Comparison of ENCODE assay signal across 13 mouse cellular contexts in genomic region chr4:105549744-105550440, GRCm38 (mm10).
DNase-seq lines count a peak whose midpoint lies in the region; ATAC-seq and TF ChIP-seq lines count a peak whose summit lies in the region.
"Had no signal": no experiment of that assay in that cellular context is flagged by ENCODE, and none has a peak within 500 bp of the region (broad histone marks: within the 10 kb centered on the region; RNA-seq: fewer than 3 reads in every experiment).

No protein-coding gene starts in this region.

- H3K9ac ChIP-seq in lung, embryonic 16.5 days (ENCODE audit: low read length) = no peak overlapping the region
- H3K9ac ChIP-seq in heart, postnatal 0 days (replicated peaks; ENCODE audit: low read depth, low read length) = no peak overlapping the region
- no peak overlapping the region for H3K9ac ChIP-seq in limb, embryonic 14.5 days (ENCODE audit: low read depth, low read length, severe bottlenecking)
- H3K9ac ChIP-seq: forebrain, embryonic 13.5 days; intestine, embryonic 15.5 days had no signal

- H3K27ac ChIP-seq in gastrocnemius, adult 2 months = peak overlapping the region; percentile 9; the same call in 1 of the 2 replicates
- H3K27ac ChIP-seq in lung, embryonic 16.5 days (ENCODE audit: low read length) = peak overlapping the region; percentile 54; the same call in 1 of the 2 replicates
- peak overlapping the region; percentile 66 for H3K27ac ChIP-seq in heart, postnatal 0 days (ENCODE audit: low read depth)
- H3K27ac ChIP-seq in limb, embryonic 14.5 days (replicated peaks; ENCODE audit: low read depth, low read length) = peak overlapping the region; percentile 38; the same call in 1 of the 2 replicates
- H3K27ac ChIP-seq: forebrain, embryonic 13.5 days; intestine, embryonic 15.5 days; left cerebral cortex, adult 2 months had no signal

- H3K4me2 ChIP-seq in lung, embryonic 16.5 days (ENCODE audit: low read depth, low read length) = no peak overlapping the region
- H3K4me2 ChIP-seq in heart, postnatal 0 days (ENCODE audit: low read depth, low read length) = no peak overlapping the region
- H3K4me2 ChIP-seq in limb, embryonic 14.5 days (replicated peaks; ENCODE audit: low read depth, low read length, severe bottlenecking) = no peak overlapping the region
- H3K4me2 ChIP-seq: forebrain, embryonic 13.5 days; intestine, embryonic 15.5 days had no signal

- 56% methylated on average over 7 of the region's 7 CpGs for WGBS in lung, embryonic 16.5 days
- WGBS in heart, postnatal 0 days = 58% methylated on average over 7 of the region's 7 CpGs
- 32% methylated on average over 7 of the region's 7 CpGs for WGBS in limb, embryonic 14.5 days

- H3K4me3 ChIP-seq in gastrocnemius, adult 2 months = no peak overlapping the region
- no peak overlapping the region for H3K4me3 ChIP-seq in lung, embryonic 16.5 days (ENCODE audit: low read length)
- H3K4me3 ChIP-seq in heart, postnatal 0 days (ENCODE audit: low read depth, low read length) = no peak overlapping the region
- H3K4me3 ChIP-seq in limb, embryonic 14.5 days (replicated peaks; ENCODE audit: low read length) = no peak overlapping the region
- H3K4me3 ChIP-seq: forebrain, embryonic 13.5 days; intestine, embryonic 15.5 days; left cerebral cortex, adult 2 months; myocyte had no signal

- intact Hi-C loops in gastrocnemius, adult 2 months (cut with DNase I) = loop anchor here (5.0 kb wide), 1 partner anchor 43 kb away; no protein-coding TSS in a partner anchor

- H3K36me3 ChIP-seq in lung, embryonic 16.5 days (ENCODE audit: control insufficient read depth, insufficient read depth, low read length) = no peaks in the 10 kb centered on the region
- H3K36me3 ChIP-seq in heart, postnatal 0 days (replicated peaks; ENCODE audit: control insufficient read depth, insufficient read depth, low read length) = no peaks in the 10 kb centered on the region
- no peaks in the 10 kb centered on the region for H3K36me3 ChIP-seq in limb, embryonic 14.5 days (ENCODE audit: control insufficient read depth, insufficient read depth, low read length)
- H3K36me3 ChIP-seq: intestine, embryonic 15.5 days had no signal

- TF ChIP-seq EP300 in heart, postnatal 0 days (IDR thresholded peaks at IDR 0.05; ENCODE audit: low read depth) = peak; percentile 89

- no peak for DNase-seq in gastrocnemius, adult 2 months
- no peak for DNase-seq in gastrocnemius, postnatal 10 days
- no peak for DNase-seq in lung, adult 18-20 months
- peak; percentile 65 for DNase-seq in heart, postnatal 0 days (ENCODE audit: low spot score)
- peak; percentile 78 for DNase-seq in limb, embryonic 14.5 days (ENCODE audit: low spot score)
- no peak for DNase-seq in urinary bladder, postnatal 14 days (ENCODE audit: low spot score)
- DNase-seq: cerebellum, postnatal 25 days had no signal

- no peak for TF ChIP-seq POLR2A in limb, embryonic 14.5 days (IDR thresholded peaks at IDR 0.05; ENCODE audit: borderline replicate concordance, extremely low read depth, insufficient read depth, insufficient read length)

- TF ChIP-seq CTCF in gastrocnemius, adult 2 months (IDR thresholded peaks at IDR 0.05) = no peak
- TF ChIP-seq CTCF in heart, postnatal 0 days (IDR thresholded peaks at IDR 0.05; ENCODE audit: low read depth) = no peak

- no peaks in the 10 kb centered on the region for H3K4me1 ChIP-seq in lung, embryonic 16.5 days (replicated peaks; ENCODE audit: control insufficient read depth, insufficient read depth, low read length)
- H3K4me1 ChIP-seq in heart, postnatal 0 days (ENCODE audit: control insufficient read depth, insufficient read depth) = no peaks in the 10 kb centered on the region
- peaks cover 11% of the 10 kb centered on the region for H3K4me1 ChIP-seq in limb, embryonic 14.5 days (ENCODE audit: control insufficient read depth, insufficient read depth, low read length)
- H3K4me1 ChIP-seq: forebrain, embryonic 13.5 days; intestine, embryonic 15.5 days had no signal

- H3K9me3 ChIP-seq in lung, embryonic 16.5 days (ENCODE audit: control insufficient read depth, low read length) = peaks cover 1% of the 10 kb centered on the region; the same call in 1 of the 2 replicates
- peaks cover 4% of the 10 kb centered on the region; the same call in 1 of the 2 replicates for H3K9me3 ChIP-seq in heart, postnatal 0 days (replicated peaks; ENCODE audit: control insufficient read depth, low read length)
- H3K9me3 ChIP-seq in limb, embryonic 14.5 days (ENCODE audit: control insufficient read depth, low read length) = 0 out of 2 replicates have a peak, but pooled peaks cover 3% of the 10 kb centered on the region
- H3K9me3 ChIP-seq: intestine, embryonic 15.5 days had no signal

- ATAC-seq in lung, embryonic 16.5 days (ENCODE audit: low read depth) = peak; percentile 84
- ATAC-seq in heart, postnatal 0 days (ENCODE audit: insufficient read depth, low read depth) = peak; percentile 83
- ATAC-seq in limb, embryonic 14.5 days (ENCODE audit: low FRiP score, low read depth) = peak; percentile 77
- no peak for ATAC-seq in megakaryocyte, adult 5-6 weeks (ENCODE audit: poor library complexity, severe bottlenecking)
- ATAC-seq: forebrain, embryonic 13.5 days; intestine, embryonic 15.5 days had no signal

- no peaks in the 10 kb centered on the region for H3K27me3 ChIP-seq in lung, embryonic 16.5 days (ENCODE audit: control insufficient read depth, insufficient read depth, low read depth, low read length)
- no peaks in the 10 kb centered on the region for H3K27me3 ChIP-seq in heart, postnatal 0 days (ENCODE audit: control insufficient read depth, insufficient read depth, low read length)
- H3K27me3 ChIP-seq in limb, embryonic 14.5 days (ENCODE audit: control insufficient read depth, insufficient read depth, low read length) = no peaks in the 10 kb centered on the region
- H3K27me3 ChIP-seq: forebrain, embryonic 13.5 days; intestine, embryonic 15.5 days had no signal

Comparison
In these comparisons a context has a peak if more than half of its experiments do, and no peak if none do; other contexts are left out.
1. DNase-seq: peak in heart, postnatal 0 days (single experiment) and limb, embryonic 14.5 days (single experiment); none in gastrocnemius, adult 2 months (single experiment), gastrocnemius, postnatal 10 days (single experiment), lung, adult 18-20 months (0 of 2) and urinary bladder, postnatal 14 days (single experiment).
2. H3K27ac ChIP-seq: peak in every context shown above with its lines; median percentile 66 in heart, postnatal 0 days; 54 in lung, embryonic 16.5 days; 38 in limb, embryonic 14.5 days; 9 in gastrocnemius, adult 2 months.